Mouse (Mus musculus): ENCODE data around the gene Tyro3. TPM values are rescaled to one million over a fixed set of nuclear protein-coding genes. Genes with fewer than 3 reads are reported as not detected.

Gene Tyro3
- polyA plus RNA-seq, 1 experiment from 2014 or later: 20.0 TPM

GRCm38 (mm10) chr2:119864484-119864883 is 67.0 kb downstream of the Tyro3 start:
- WGBS: 68% methylated on average over 4 of the region's 4 CpGs
- Histone ChIP-seq H3K4me3 (replicated peaks; ENCODE audit: low read depth, low read length) (no peak overlapping the region), H3K27me3 (ENCODE audit: control insufficient read depth, insufficient read depth, low read length) (no peaks in the 10 kb centered on the region), H3K9me3 (ENCODE audit: control insufficient read depth, low read length) (no peaks in the 10 kb centered on the region), H3K27ac (replicated peaks; ENCODE audit: low read depth, low read length) (no peak overlapping the region), H3K4me2 (ENCODE audit: low read length) (no peak overlapping the region), H3K36me3 (ENCODE audit: control insufficient read depth, insufficient read depth, low read length) (no peaks in the 10 kb centered on the region), H3K4me1 (ENCODE audit: control insufficient read depth, insufficient read depth, low read length) (no peaks in the 10 kb centered on the region), H3K9ac (replicated peaks; ENCODE audit: low read length) (no peak overlapping the region)
- ATAC-seq (ENCODE audit: low FRiP score, low TSS enrichment) (no peak), DNase-seq (no peak)

Other genes with a start within 250 kb of the Tyro3 start
- gene Nusap1, start 179.4 kb upstream of the Tyro3 start, polyA plus RNA-seq (2014; fragmentation: Nextera tagmentation; extraction: Ambion mirVana): 11.0 and 19.4 TPM in 2 replicates
- gene Oip5, start 179.3 kb upstream of the Tyro3 start, polyA plus RNA-seq (2014; fragmentation: Nextera tagmentation; extraction: Ambion mirVana): 4.2 and 6.2 TPM in 2 replicates
- 34.4 and 35.0 TPM in 2 replicates for gene Ndufaf1, start 134.9 kb upstream of the Tyro3 start, polyA plus RNA-seq (2014; fragmentation: Nextera tagmentation; extraction: Ambion mirVana)
- gene Rtf1, start 122.7 kb upstream of the Tyro3 start, polyA plus RNA-seq (2014; fragmentation: Nextera tagmentation; extraction: Ambion mirVana): 46.2 and 59.4 TPM in 2 replicates
- gene Itpka, start 55.4 kb upstream of the Tyro3 start, polyA plus RNA-seq (2014; fragmentation: Nextera tagmentation; extraction: Ambion mirVana): 0.12 and 0.18 TPM in 2 replicates
- gene Ltk, start 37.3 kb upstream of the Tyro3 start, polyA plus RNA-seq (2014; fragmentation: Nextera tagmentation; extraction: Ambion mirVana): 1.5 and 3.0 TPM in 2 replicates
- gene Rpap1, start 10.2 kb upstream of the Tyro3 start, polyA plus RNA-seq (2014; fragmentation: Nextera tagmentation; extraction: Ambion mirVana): 12.5 and 21.3 TPM in 2 replicates
- 35.8 and 42.8 TPM in 2 replicates for gene Mga, start 99.5 kb downstream of the Tyro3 start, polyA plus RNA-seq (2014; fragmentation: Nextera tagmentation; extraction: Ambion mirVana)
- 7.2 and 8.1 TPM in 2 replicates for gene Mapkbp1, start 175.0 kb downstream of the Tyro3 start, polyA plus RNA-seq (2014; fragmentation: Nextera tagmentation; extraction: Ambion mirVana)
- 16.7 and 18.7 TPM in 2 replicates for gene Jmjd7, start 229.8 kb downstream of the Tyro3 start, polyA plus RNA-seq (2014; fragmentation: Nextera tagmentation; extraction: Ambion mirVana)
- gene Gm28042, start 229.8 kb downstream of the Tyro3 start, polyA plus RNA-seq (2014; fragmentation: Nextera tagmentation; extraction: Ambion mirVana): 4.0 and 5.2 TPM in 2 replicates
- 2.6 and 4.0 TPM in 2 replicates for gene Pla2g4b, start 235.7 kb downstream of the Tyro3 start, polyA plus RNA-seq (2014; fragmentation: Nextera tagmentation; extraction: Ambion mirVana)

All from midbrain, embryonic 14.5 days (tissue).